Mouse (Mus musculus) kidney, embryonic 15.5 days (tissue): ENCODE data around the gene Syne2. TPM values are rescaled to one million over a fixed set of nuclear protein-coding genes. Genes with fewer than 3 reads are reported as not detected.

Experiments used
- ATAC-seq: fragments of 200-750 bp; cut with Nextera tagmentation; replicated peaks from 2 replicates; pipeline ENCODE4 v1.8.0; 2017; ENCODE audit warnings: moderate TSS enrichment; ENCODE audit not compliant: low FRiP score
- H3K27ac ChIP-seq: fragments of 300-500 bp; sonication (generic); 2 replicates; pipeline ENCODE4 v1.5.1; 2015; ENCODE audit warnings: mild to moderate bottlenecking, inconsistent platforms
- H3K27me3 ChIP-seq: fragments of 300-500 bp; sonication (generic); 2 replicates; pipeline ENCODE4 v1.6.1; 2015; ENCODE audit warnings: inconsistent platforms
- H3K36me3 ChIP-seq: fragments of 300-500 bp; sonication (generic); 2 replicates; pipeline ENCODE4 v1.6.1; 2015; ENCODE audit warnings: inconsistent platforms
- H3K4me1 ChIP-seq: fragments of 300-500 bp; sonication (generic); 2 replicates; pipeline ENCODE4 v1.6.1; 2015; ENCODE audit warnings: inconsistent platforms
- H3K4me2 ChIP-seq: fragments of 300-500 bp; sonication (generic); 2 replicates; pipeline ENCODE4 v1.6.1; 2015; ENCODE audit warnings: moderate library complexity, mild to moderate bottlenecking, inconsistent platforms
- H3K4me3 ChIP-seq: fragments of 300-500 bp; sonication (generic); replicated peaks from 2 replicates; pipeline ENCODE4 v1.5.1; 2015; ENCODE audit warnings: mild to moderate bottlenecking, inconsistent platforms
- H3K9ac ChIP-seq: fragments of 300-500 bp; sonication (generic); 2 replicates; pipeline ENCODE4 v1.6.1; 2015; ENCODE audit warnings: mild to moderate bottlenecking, inconsistent platforms
- H3K9me3 ChIP-seq: fragments of 300-500 bp; sonication (generic); replicated peaks from 2 replicates; pipeline ENCODE4 v1.6.1; 2016; ENCODE audit warnings: inconsistent platforms
- WGBS: fragments of 180-500 bp; shearing (Covaris S2); methylation state at CpG from one replicate; pipeline ENCODE4 v1.1.7; 2015; ENCODE audit warnings: mixed read lengths; 5-methylcytosine and 5-hydroxymethylcytosine counted together
- polyA plus RNA-seq: library from polyadenylated mRNA; unstranded; fragments of >200 nt; fragmentation: Nextera tagmentation; extraction: Ambion mirVana; gene quantifications from 2 replicates; pipeline ENCODE4 v1.2.1, GENCODE M21; 2015

Syne2 gene
- polyA plus RNA-seq, 1 experiment from 2014 or later = 60.9 TPM

GRCm38 (mm10) chr12:75915694-75916093 lies 97.8 kb downstream of the Syne2 start:
- H3K4me2 ChIP-seq = no peak overlapping the region
- no peaks in the 10 kb centered on the region for H3K9me3 ChIP-seq
- H3K27ac ChIP-seq = no peak overlapping the region
- no peaks in the 10 kb centered on the region for H3K27me3 ChIP-seq
- no peak for ATAC-seq
- no peaks in the 10 kb centered on the region for H3K4me1 ChIP-seq
- H3K36me3 ChIP-seq = peaks cover 63% of the 10 kb centered on the region
- no peak overlapping the region for H3K9ac ChIP-seq
- WGBS = 89% methylated on average over 5 of the region's 5 CpGs
- H3K4me3 ChIP-seq = no peak overlapping the region

GRCm38 (mm10) chr12:75918415-75918814 lies 100.5 kb downstream of the Syne2 start:
- Histone ChIP-seq H3K9me3 (no peaks in the 10 kb centered on the region), H3K36me3 (peaks cover 59% of the 10 kb centered on the region), H3K27me3 (no peaks in the 10 kb centered on the region), H3K4me3 (no peak overlapping the region), H3K27ac (no peak overlapping the region), H3K9ac (no peak overlapping the region), H3K4me2 (no peak overlapping the region), H3K4me1 (no peaks in the 10 kb centered on the region)
- ATAC-seq = no peak
- whole genome bisulfite sequencing = 63% methylated on average over 2 of the region's 2 CpGs

- WGBS = 64% methylated on average over 6 of the region's 6 CpGs
- Histone ChIP-seq H3K27me3 (no peaks in the 10 kb centered on the region), H3K9me3 (no peaks in the 10 kb centered on the region), H3K4me3 (no peak overlapping the region), H3K27ac (no peak overlapping the region), H3K4me1 (no peaks in the 10 kb centered on the region), H3K9ac (no peak overlapping the region), H3K4me2 (no peak overlapping the region), H3K36me3 (peaks cover 59% of the 10 kb centered on the region)
- no peak for ATAC-seq
Measured at GRCm38 (mm10) chr12:75918914-75919313, 101.0 kb downstream of the Syne2 start.

- H3K36me3 ChIP-seq = peaks cover 76% of the 10 kb centered on the region
- H3K4me1 ChIP-seq = no peaks in the 10 kb centered on the region
- ATAC-seq = no peak
- WGBS = 79% methylated on average over 11 of the region's 11 CpGs
- H3K9me3 ChIP-seq = no peaks in the 10 kb centered on the region
- no peaks in the 10 kb centered on the region for H3K27me3 ChIP-seq
- H3K4me3 ChIP-seq = no peak overlapping the region
- peak overlapping the region; percentile 32; the same call in 1 of the 2 replicates for H3K27ac ChIP-seq
- no peak overlapping the region for H3K4me2 ChIP-seq
- H3K9ac ChIP-seq = no peak overlapping the region
Measured at GRCm38 (mm10) chr12:75922900-75923299, 105.0 kb downstream of the Syne2 start.

GRCm38 (mm10) chr12:75924852-75925251 lies 106.9 kb downstream of the Syne2 start:
- Histone ChIP-seq H3K9me3 (no peaks in the 10 kb centered on the region), H3K4me3 (no peak overlapping the region), H3K27me3 (no peaks in the 10 kb centered on the region), H3K36me3 (peaks cover 85% of the 10 kb centered on the region), H3K4me2 (no peak overlapping the region), H3K27ac (no peak overlapping the region), H3K9ac (no peak overlapping the region), H3K4me1 (no peaks in the 10 kb centered on the region)
- WGBS = 85% methylated on average over 11 of the region's 11 CpGs
- ATAC-seq = no peak

- H3K27ac ChIP-seq = no peak overlapping the region
- H3K4me1 ChIP-seq = no peaks in the 10 kb centered on the region
- peaks cover 90% of the 10 kb centered on the region for H3K36me3 ChIP-seq
- no peaks in the 10 kb centered on the region for H3K9me3 ChIP-seq
- no peaks in the 10 kb centered on the region for H3K27me3 ChIP-seq
- no peak overlapping the region for H3K4me2 ChIP-seq
- no peak overlapping the region for H3K9ac ChIP-seq
- no peak for ATAC-seq
- H3K4me3 ChIP-seq = no peak overlapping the region
- WGBS = 67% methylated on average over 1 of the region's 1 CpGs
Measured at GRCm38 (mm10) chr12:75927596-75927995, 109.7 kb downstream of the Syne2 start.

GRCm38 (mm10) chr12:75933561-75933960 lies 115.6 kb downstream of the Syne2 start:
- Histone ChIP-seq H3K4me1 (no peaks in the 10 kb centered on the region), H3K27ac (no peak overlapping the region), H3K9me3 (no peaks in the 10 kb centered on the region), H3K9ac (no peak overlapping the region), H3K4me2 (no peak overlapping the region), H3K36me3 (peaks cover 81% of the 10 kb centered on the region), H3K27me3 (no peaks in the 10 kb centered on the region), H3K4me3 (no peak overlapping the region)
- ATAC-seq = no peak
- 85% methylated on average over 4 of the region's 4 CpGs for WGBS

GRCm38 (mm10) chr12:75951328-75951727 lies 133.4 kb downstream of the Syne2 start:
- no peak overlapping the region for H3K9ac ChIP-seq
- 68% methylated on average over 5 of the region's 5 CpGs for WGBS
- H3K27ac ChIP-seq = no peak overlapping the region
- no peak for ATAC-seq
- H3K36me3 ChIP-seq = peaks cover 70% of the 10 kb centered on the region
- no peak overlapping the region for H3K4me3 ChIP-seq
- H3K4me1 ChIP-seq = no peaks in the 10 kb centered on the region
- H3K9me3 ChIP-seq = no peaks in the 10 kb centered on the region
- H3K27me3 ChIP-seq = no peaks in the 10 kb centered on the region
- no peak overlapping the region for H3K4me2 ChIP-seq

- Histone ChIP-seq H3K36me3 (peaks cover 69% of the 10 kb centered on the region), H3K27me3 (no peaks in the 10 kb centered on the region), H3K4me3 (no peak overlapping the region), H3K4me2 (no peak overlapping the region), H3K4me1 (no peaks in the 10 kb centered on the region), H3K9me3 (no peaks in the 10 kb centered on the region), H3K27ac (no peak overlapping the region), H3K9ac (no peak overlapping the region)
- 100% methylated on average over 1 of the region's 1 CpGs for WGBS
- ATAC-seq = no peak
Measured at GRCm38 (mm10) chr12:75952011-75952410, 134.1 kb downstream of the Syne2 start.

GRCm38 (mm10) chr12:75966441-75967195 lies 148.7 kb downstream of the Syne2 start:
- ATAC-seq = no peak
- Histone ChIP-seq H3K4me3 (no peak overlapping the region), H3K4me2 (no peak overlapping the region), H3K27ac (no peak overlapping the region), H3K27me3 (no peaks in the 10 kb centered on the region), H3K9me3 (no peaks in the 10 kb centered on the region), H3K9ac (no peak overlapping the region), H3K4me1 (no peaks in the 10 kb centered on the region), H3K36me3 (peaks cover 71% of the 10 kb centered on the region)
- 94% methylated on average over 24 of the region's 24 CpGs for WGBS

- Histone ChIP-seq H3K4me3 (no peak overlapping the region), H3K9me3 (no peaks in the 10 kb centered on the region), H3K4me2 (no peak overlapping the region), H3K27me3 (no peaks in the 10 kb centered on the region), H3K27ac (peak overlapping the region; percentile 59), H3K36me3 (peaks cover 44% of the 10 kb centered on the region), H3K9ac (no peak overlapping the region), H3K4me1 (peaks cover 6% of the 10 kb centered on the region; the same call in 1 of the 2 replicates)
- peak; percentile 74 for ATAC-seq
- WGBS = 70% methylated on average over 5 of the region's 5 CpGs
Measured at GRCm38 (mm10) chr12:75979079-75979478, 161.1 kb downstream of the Syne2 start.

GRCm38 (mm10) chr12:75983336-75983735 lies 165.4 kb downstream of the Syne2 start:
- peaks cover 58% of the 10 kb centered on the region for H3K36me3 ChIP-seq
- no peak for ATAC-seq
- H3K9ac ChIP-seq = no peak overlapping the region
- no peaks in the 10 kb centered on the region for H3K27me3 ChIP-seq
- H3K4me2 ChIP-seq = no peak overlapping the region
- H3K4me3 ChIP-seq = no peak overlapping the region
- no peaks in the 10 kb centered on the region for H3K9me3 ChIP-seq
- 64% methylated on average over 8 of the region's 8 CpGs for WGBS
- H3K27ac ChIP-seq = no peak overlapping the region
- H3K4me1 ChIP-seq = peaks cover 6% of the 10 kb centered on the region; the same call in 1 of the 2 replicates
